Mouse (Mus musculus): ENCODE measurements at regions not wholly inside any gene's neighbourhood (a gene's known extent, or its start where the extent isn't known, plus 50 kb on each side); places are given as distances from the start of the nearest gene placed in this dataset.

DNA sequence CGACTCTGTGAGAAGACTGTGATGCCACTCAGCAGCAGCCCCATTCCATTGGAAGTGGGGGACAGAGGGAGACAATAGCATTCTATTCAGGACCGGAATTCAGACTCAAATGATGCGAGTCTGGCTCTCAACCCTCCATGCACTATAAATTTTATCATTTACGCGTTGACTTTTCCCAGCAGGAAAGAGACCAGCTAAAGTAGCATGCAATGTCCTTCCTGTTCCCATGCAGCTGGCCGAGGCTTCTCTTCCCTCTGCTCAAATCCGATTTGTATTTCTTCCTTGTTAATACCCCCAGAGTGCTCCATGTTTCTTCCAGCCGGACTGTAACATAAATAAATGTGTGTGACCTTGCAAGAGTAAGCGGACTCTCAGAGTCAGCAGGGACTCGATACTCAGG is 376.4 kb upstream of the Tnp1 start:
- WGBS: 48% methylated on average over 10 of the region's 10 CpGs
- H3K4me1 ChIP-seq (ENCODE audit: control insufficient read depth, insufficient read depth, low read length): peaks cover 3% of the 10 kb centered on the region
- H3K27ac ChIP-seq (ENCODE audit: insufficient read depth, low read depth, low read length): no peak overlapping the region
- no peaks in the 10 kb centered on the region for H3K27me3 ChIP-seq (replicated peaks; ENCODE audit: control insufficient read depth, insufficient read depth, low read length)
- TF ChIP-seq CTCF (conservative IDR thresholded peaks at IDR 0.05; ENCODE audit: insufficient read depth, insufficient read length, low read depth, low read length) (no peak), POLR2A (IDR thresholded peaks at IDR 0.05; ENCODE audit: low read depth, low read length) (no peak)
- H3K4me3 ChIP-seq (ENCODE audit: insufficient read depth, low read depth, low read length): no peak overlapping the region
- no peaks in the 10 kb centered on the region for H3K36me3 ChIP-seq (ENCODE audit: control insufficient read depth, insufficient read depth, low read length)
- DNase-seq: no peak

DNA sequence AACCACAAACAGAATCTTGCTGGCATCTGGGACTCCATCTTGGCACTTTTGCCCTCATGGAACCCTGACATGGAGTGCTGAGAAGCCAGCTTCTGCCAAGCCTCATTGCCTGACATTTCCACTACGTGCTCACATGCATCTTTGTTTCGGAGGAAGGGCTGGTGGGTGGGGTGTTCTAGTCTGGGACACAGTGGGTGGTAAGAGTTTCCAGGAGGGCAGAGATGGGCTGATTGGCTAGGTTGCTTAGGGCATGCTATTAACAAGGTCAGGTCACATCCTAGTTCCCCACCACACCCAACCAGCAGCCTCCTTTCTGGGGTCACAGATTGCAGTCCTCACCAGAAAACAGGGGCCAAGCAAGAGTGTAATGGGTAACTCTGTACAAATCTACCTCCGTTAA is 374.3 kb upstream of the Tnp1 start:
- Histone ChIP-seq H3K4me1 (ENCODE audit: control insufficient read depth, insufficient read depth, low read length) (peaks cover 3% of the 10 kb centered on the region), H3K4me3 (ENCODE audit: insufficient read depth, low read depth, low read length) (no peak overlapping the region), H3K36me3 (ENCODE audit: control insufficient read depth, insufficient read depth, low read length) (no peaks in the 10 kb centered on the region), H3K27ac (ENCODE audit: insufficient read depth, low read depth, low read length) (no peak overlapping the region), H3K27me3 (replicated peaks; ENCODE audit: control insufficient read depth, insufficient read depth, low read length) (no peaks in the 10 kb centered on the region)
- TF ChIP-seq CTCF (conservative IDR thresholded peaks at IDR 0.05; ENCODE audit: insufficient read depth, insufficient read length, low read depth, low read length): no peak
- no peak for TF ChIP-seq POLR2A (IDR thresholded peaks at IDR 0.05; ENCODE audit: low read depth, low read length)
- no peak for DNase-seq
- 91% methylated on average over 3 of the region's 3 CpGs for WGBS

DNA sequence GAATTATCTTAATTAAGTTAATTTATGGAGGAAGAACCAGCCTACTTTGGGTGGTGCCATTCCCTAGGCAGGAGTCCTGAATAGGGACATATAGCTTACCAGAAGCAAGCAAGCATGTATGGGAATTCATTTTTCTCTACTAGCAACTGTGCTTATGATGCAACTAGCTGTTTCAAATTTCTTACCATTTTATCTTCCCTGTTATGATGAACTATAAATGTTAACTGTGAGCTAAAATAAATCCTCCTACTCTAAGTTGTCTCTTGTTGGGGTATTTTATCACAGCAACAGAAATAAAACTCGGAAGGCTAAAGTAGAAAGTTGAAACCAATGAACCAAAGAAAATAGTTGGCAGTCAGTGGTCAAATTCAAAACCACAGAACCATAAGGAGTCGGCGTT is 373.5 kb upstream of the Tnp1 start:
- TF ChIP-seq CTCF (conservative IDR thresholded peaks at IDR 0.05; ENCODE audit: insufficient read depth, insufficient read length, low read depth, low read length) (no peak), POLR2A (IDR thresholded peaks at IDR 0.05; ENCODE audit: low read depth, low read length) (no peak)
- peaks cover 3% of the 10 kb centered on the region for H3K4me1 ChIP-seq (ENCODE audit: control insufficient read depth, insufficient read depth, low read length)
- peak; percentile 60 for DNase-seq
- no peak overlapping the region for H3K4me3 ChIP-seq (ENCODE audit: insufficient read depth, low read depth, low read length)
- WGBS: 34% methylated on average over 3 of the region's 3 CpGs
- no peak overlapping the region for H3K27ac ChIP-seq (ENCODE audit: insufficient read depth, low read depth, low read length)
- H3K27me3 ChIP-seq (replicated peaks; ENCODE audit: control insufficient read depth, insufficient read depth, low read length): no peaks in the 10 kb centered on the region
- H3K36me3 ChIP-seq (ENCODE audit: control insufficient read depth, insufficient read depth, low read length): no peaks in the 10 kb centered on the region

DNA sequence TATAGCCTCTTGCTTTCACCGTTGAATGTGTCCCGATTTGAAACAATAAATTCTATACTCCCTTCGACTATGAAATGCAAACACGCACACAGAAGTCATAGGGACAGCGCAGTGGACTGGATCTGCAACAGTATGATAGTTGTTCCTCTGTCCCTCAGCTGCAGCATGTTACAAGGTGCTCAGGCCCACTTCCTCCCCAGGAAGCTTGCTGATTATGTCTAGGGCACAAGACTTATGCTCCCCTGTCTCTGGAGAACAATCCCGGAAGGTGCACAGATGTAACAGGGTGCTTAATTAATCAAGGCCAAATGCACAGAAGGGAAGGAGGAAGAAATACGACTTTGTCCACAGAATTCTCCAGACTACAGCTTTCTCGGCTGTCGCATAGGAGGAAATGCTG is 365.9 kb upstream of the Tnp1 start:
- no peak for DNase-seq
- H3K27me3 ChIP-seq (replicated peaks; ENCODE audit: control insufficient read depth, insufficient read depth, low read length): no peaks in the 10 kb centered on the region
- TF ChIP-seq CTCF (conservative IDR thresholded peaks at IDR 0.05; ENCODE audit: insufficient read depth, insufficient read length, low read depth, low read length) (no peak), POLR2A (IDR thresholded peaks at IDR 0.05; ENCODE audit: low read depth, low read length) (no peak)
- no peaks in the 10 kb centered on the region for H3K36me3 ChIP-seq (ENCODE audit: control insufficient read depth, insufficient read depth, low read length)
- H3K27ac ChIP-seq (ENCODE audit: insufficient read depth, low read depth, low read length): no peak overlapping the region
- H3K4me1 ChIP-seq (ENCODE audit: control insufficient read depth, insufficient read depth, low read length): 0 out of 2 replicates have a peak, but pooled peaks cover 5% of the 10 kb centered on the region
- WGBS: 53% methylated on average over 9 of the region's 9 CpGs
- no peak overlapping the region for H3K4me3 ChIP-seq (ENCODE audit: insufficient read depth, low read depth, low read length)

DNA sequence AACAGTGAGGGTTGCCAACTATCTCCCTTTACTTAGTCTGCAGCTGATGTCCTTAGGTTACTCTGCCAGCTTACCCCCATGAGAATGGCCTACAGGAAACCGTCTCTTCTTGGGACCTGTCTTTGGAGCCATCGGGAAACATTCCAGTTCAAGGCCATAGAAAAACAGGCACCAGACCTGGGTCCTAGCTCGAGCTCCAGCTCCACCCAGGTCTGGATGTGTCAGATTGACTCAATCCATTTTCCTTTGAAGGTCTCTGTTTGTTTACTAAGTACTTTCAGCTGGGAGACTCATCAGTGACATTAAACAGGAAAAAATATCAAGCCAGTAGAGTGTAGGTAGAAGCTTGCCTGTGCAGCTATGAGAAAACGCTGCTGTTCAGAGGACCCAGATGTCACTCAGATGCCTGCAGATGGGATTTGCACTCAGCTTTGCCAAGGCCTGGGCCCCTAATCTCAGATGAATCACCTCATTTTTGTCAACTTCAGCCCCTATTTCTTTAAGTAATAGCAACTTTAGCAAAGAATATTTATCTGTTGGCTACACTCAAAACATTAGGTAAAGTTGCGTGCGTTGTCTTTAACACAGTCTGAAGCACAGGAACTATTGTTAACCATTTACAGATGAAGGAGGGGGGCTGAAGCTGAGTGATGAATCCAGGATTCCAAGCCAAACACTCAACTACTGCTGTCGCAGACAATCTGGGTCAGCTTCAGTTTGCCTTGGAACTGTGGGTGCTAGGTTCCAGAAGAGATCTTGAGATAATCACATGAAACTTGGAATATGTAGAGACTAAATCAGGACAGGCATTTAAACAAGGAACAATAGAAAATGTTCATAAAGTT is 359.0 kb upstream of the Tnp1 start:
- DNase-seq: peak; percentile 78
- Histone ChIP-seq H3K36me3 (ENCODE audit: control insufficient read depth, insufficient read depth, low read length) (no peaks in the 10 kb centered on the region), H3K27me3 (replicated peaks; ENCODE audit: control insufficient read depth, insufficient read depth, low read length) (no peaks in the 10 kb centered on the region), H3K4me3 (ENCODE audit: insufficient read depth, low read depth, low read length) (no peak overlapping the region), H3K4me1 (ENCODE audit: control insufficient read depth, insufficient read depth, low read length) (no peaks in the 10 kb centered on the region), H3K27ac (ENCODE audit: insufficient read depth, low read depth, low read length) (no peak overlapping the region)
- WGBS: 63% methylated on average over 7 of the region's 7 CpGs
- TF ChIP-seq POLR2A (IDR thresholded peaks at IDR 0.05; ENCODE audit: low read depth, low read length): no peak
- TF ChIP-seq CTCF (conservative IDR thresholded peaks at IDR 0.05; ENCODE audit: insufficient read depth, insufficient read length, low read depth, low read length): no peak

DNA sequence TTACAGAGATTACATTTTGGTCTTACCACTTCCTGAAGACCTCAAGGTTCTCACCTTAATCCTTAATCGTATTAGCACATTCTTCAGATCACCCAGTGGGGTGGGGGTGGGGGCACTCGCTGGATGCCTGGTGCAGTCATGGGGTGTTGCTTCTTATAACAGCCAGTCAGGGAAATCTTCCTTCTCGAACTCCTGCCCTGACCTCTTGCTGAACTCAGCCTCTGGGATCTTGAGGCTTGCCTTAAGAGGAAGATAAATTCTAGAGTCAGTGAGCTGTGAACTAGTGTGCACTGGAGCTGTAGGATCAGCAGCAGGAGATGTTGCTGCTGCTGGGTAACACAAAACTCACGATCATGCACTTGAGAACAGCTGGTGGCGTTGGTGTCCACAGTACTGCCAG is 352.5 kb upstream of the Tnp1 start:
- Histone ChIP-seq H3K27me3 (replicated peaks; ENCODE audit: control insufficient read depth, insufficient read depth, low read length) (no peaks in the 10 kb centered on the region), H3K4me1 (ENCODE audit: control insufficient read depth, insufficient read depth, low read length) (peaks cover 9% of the 10 kb centered on the region; the same call in 1 of the 2 replicates), H3K27ac (ENCODE audit: insufficient read depth, low read depth, low read length) (no peak overlapping the region), H3K4me3 (ENCODE audit: insufficient read depth, low read depth, low read length) (no peak overlapping the region), H3K36me3 (ENCODE audit: control insufficient read depth, insufficient read depth, low read length) (no peaks in the 10 kb centered on the region)
- TF ChIP-seq CTCF (conservative IDR thresholded peaks at IDR 0.05; ENCODE audit: insufficient read depth, insufficient read length, low read depth, low read length): no peak
- TF ChIP-seq POLR2A (IDR thresholded peaks at IDR 0.05; ENCODE audit: low read depth, low read length): no peak
- peak; percentile 42 for DNase-seq
- 35% methylated on average over 5 of the region's 5 CpGs for WGBS

DNA sequence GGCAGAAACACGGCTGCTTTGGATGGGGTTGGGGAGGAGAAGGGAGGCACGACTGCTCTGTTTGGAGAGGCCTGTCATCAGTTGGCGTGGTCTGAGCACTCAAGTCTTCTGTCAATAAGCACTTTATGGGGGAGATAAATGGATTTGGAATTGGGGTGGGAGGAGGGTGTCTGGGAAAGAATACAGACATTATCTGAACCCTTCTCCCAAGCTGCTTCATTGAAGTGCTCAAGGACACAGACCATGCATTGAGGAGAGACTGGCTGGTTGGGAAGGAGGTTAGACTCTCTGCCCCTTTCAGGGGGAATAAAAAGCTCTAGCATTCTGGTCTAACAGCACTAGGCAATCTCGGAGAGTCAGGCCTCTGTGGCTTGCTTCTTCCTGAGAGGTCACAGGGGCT is 350.1 kb upstream of the Tnp1 start:
- no peak for DNase-seq
- H3K4me3 ChIP-seq (ENCODE audit: insufficient read depth, low read depth, low read length): no peak overlapping the region
- TF ChIP-seq POLR2A (IDR thresholded peaks at IDR 0.05; ENCODE audit: low read depth, low read length): no peak
- TF ChIP-seq CTCF (conservative IDR thresholded peaks at IDR 0.05; ENCODE audit: insufficient read depth, insufficient read length, low read depth, low read length): no peak
- 89% methylated on average over 4 of the region's 4 CpGs for WGBS
- no peaks in the 10 kb centered on the region for H3K27me3 ChIP-seq (replicated peaks; ENCODE audit: control insufficient read depth, insufficient read depth, low read length)
- no peak overlapping the region for H3K27ac ChIP-seq (ENCODE audit: insufficient read depth, low read depth, low read length)
- no peaks in the 10 kb centered on the region for H3K36me3 ChIP-seq (ENCODE audit: control insufficient read depth, insufficient read depth, low read length)
- peaks cover 15% of the 10 kb centered on the region; the same call in 1 of the 2 replicates for H3K4me1 ChIP-seq (ENCODE audit: control insufficient read depth, insufficient read depth, low read length)
